Mouse (Mus musculus) natural killer cell, adult 2 months (primary cell): ENCODE results near the gene Rec8.

Experiments used
- DNase-seq, 2 experiments: peaks; one replicate each; pipeline ENCODE4 v3.0.0; 2022; ENCODE audit warnings: low spot score in 2 of 2

Gene Rec8

DNA sequence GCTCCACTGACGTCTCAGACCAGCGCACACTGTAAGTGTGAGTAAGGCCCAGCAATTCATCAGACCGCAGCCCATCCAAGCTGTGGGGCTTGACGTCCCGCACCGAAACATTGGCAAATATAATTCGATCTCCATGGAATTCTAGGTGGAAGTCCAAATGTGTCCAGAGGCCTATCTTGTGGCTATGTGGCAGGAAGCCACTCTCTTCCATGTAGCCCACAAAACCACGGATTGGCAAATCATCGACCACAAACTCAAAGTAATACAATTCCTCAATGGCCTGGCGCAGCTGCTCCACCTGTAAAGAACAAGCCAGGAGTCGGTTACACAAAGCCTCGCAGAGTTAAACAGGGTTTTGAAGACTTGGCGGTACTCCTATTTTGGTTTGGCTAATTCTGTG is 23.5 kb downstream of the Rec8 start:
- DNase-seq = no peak

DNA sequence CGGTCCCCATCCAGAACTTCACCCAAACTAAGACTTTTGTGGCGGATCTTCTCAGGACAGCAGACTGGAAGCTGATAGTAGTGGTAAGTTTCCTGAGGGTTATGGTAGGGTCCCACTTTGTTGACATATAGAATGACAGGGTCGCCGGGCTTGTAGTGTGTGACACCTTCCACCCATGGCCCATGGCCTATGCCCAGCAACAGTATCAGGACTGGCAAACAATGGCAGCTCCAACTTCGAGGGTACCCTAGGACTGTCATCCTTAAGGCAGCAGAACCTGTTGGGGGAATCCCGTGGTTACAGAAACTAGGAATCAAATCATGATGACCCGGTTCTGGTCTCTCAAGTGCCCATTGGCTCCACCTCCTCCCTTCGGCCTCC is 24.8 kb downstream of the Rec8 start:
- DNase-seq = no peak

GRCm38 (mm10) chr14:55643060-55643907 is 25.4 kb downstream of the Rec8 start, which contains the start of gene Tm9sf1:
TSS of gene Tm9sf1 (minus strand) at chr14:55643806.
- peak; percentile 80 to 82 for DNase-seq

DNA sequence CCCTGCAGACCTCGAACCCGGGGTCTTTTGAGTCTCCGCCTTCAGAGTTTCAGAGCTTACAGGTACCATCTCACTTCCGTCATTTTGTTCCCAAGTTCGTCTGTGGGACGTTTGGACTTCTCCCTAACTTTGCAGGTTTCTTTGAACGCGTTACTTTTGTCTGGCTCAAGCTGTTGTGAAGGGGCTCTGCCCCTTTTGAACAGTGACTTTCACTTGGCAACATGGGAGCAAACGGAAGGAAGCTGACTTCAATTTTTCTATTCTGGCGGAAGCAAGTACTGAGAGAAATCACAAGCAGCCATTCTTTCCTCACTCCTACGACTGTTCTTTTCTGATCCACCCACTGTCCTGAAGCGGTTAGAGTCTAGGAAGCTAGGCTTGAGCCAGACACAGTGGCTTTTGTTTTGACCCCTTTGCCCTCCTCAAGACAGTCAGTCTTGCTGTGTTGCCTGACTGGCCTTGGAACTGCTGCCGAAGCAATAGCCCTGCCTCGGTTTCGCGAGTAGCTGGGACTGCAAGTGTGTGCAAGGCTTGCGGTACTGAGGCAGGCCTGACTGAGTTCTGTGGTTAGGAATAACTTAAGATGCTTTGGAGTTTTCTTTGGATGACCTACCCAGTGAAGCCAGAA is 26.5 kb downstream of the Rec8 start:
- DNase-seq = no peak

DNA sequence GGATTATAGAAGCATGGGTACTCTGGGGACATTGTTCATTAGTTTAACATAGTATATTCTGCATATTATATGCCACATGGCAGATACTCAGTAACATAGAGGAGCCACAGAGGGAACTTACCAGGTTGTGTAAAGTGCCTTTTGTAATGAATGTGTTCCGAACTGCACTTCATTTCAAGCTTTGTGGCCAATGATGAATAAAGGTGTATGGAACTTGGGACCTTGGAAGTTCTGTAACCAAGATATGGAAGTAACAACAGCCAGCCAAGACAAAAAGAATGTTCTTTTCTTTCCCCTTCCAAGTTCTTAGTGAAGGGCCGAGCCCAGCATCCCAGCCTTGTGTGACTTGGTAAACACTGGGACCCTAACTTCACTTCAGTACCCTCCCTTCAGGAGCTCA is 32.0 kb downstream of the Rec8 start, which contains the start of gene Tssk4:
TSS of gene Tssk4 (plus strand) at position 301 of the 400 bp plus-strand sequence.
- DNase-seq = no peak

DNA sequence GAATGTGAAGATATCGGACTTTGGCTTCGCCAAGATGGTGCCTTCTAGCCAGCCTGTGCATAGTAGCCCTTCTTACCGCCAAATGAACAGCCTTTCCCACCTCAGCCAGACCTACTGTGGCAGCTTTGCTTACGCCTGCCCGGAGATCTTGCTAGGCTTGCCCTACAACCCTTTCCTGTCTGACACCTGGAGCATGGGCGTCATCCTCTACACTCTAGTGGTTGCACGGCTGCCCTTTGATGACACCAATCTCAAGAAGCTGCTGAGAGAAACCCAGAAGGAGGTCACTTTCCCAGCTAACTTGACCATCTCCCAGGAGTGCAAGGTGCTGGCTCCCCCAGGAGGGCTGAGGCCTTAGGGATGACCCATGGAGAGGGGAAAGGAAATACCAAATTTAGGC is 33.7 kb downstream of the Rec8 start:
- DNase-seq = no peak

- no peak for DNase-seq
These were observed 39.1 kb downstream of the Rec8 start for GRCm38 (mm10) chr14:55656935-55657334.

GRCm38 (mm10) chr14:55658011-55658410 is 40.2 kb downstream of the Rec8 start:
- no peak for DNase-seq

DNA sequence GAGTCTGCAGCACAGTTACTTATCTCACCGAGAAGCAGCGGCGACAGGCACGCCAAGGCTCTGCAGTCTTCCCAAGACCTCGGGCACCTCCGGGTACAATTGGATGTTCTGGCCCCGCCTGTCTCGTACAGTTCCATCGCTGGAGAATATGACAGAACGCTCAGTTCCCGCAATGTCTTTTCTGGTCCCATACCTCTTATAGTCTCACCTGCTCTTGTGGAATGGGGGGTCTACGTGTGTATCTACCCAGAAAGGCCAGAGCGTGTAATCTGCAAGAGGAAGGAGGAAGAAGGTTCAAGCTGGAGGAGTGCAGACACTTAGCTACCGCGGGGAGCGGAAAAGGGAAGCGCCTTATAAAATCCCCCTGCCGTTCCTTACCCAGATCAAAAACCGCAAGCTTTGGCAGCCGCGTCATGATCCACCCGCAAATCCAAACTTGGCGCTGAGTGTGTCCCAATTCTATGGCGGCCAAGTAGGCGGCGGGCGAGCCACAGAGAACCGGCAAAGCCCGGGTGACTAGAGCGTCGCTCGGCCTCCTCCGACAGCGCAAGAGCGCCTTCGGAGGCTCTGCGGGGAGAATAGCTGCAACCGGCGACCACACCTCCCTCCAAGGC is 42.2 kb downstream of the Rec8 start, which contains the start of gene Mdp1:
TSS of gene Mdp1 (minus strand) at position 549 of the 614 bp plus-strand sequence.
- DNase-seq = peak; percentile 64 to 76

DNA sequence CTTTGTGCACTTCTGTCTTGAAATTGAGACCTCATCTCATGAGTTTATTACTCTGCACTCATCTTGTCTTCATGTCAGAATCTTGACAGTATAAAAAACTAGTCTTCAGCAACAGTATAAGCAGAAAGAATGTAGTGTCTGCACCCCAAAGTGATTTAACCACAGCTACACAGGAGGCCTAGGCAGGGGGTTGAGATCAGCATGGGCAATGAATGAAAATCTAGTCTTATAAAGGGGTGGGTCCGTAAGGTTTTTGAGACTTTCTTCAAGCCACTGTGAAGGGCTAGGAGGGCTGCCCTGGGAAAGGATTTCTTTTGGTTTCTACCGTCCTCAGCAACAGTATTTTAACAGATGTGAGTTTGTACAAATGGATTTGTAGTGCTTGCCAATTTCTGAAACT is 42.8 kb downstream of the Rec8 start:
- DNase-seq = no peak

GRCm38 (mm10) chr14:55671486-55671832 is 53.6 kb downstream of the Rec8 start:
- DNase-seq = no peak

- peak; percentile 87 to 93 for DNase-seq
These were observed 54.2 kb downstream of the Rec8 start, which contains the start of the genes Gmpr2 and Nedd8 for GRCm38 (mm10) chr14:55671833-55672740. TSS of gene Gmpr2 (plus strand) at chr14:55671941. TSS of gene Nedd8 (minus strand) at chr14:55672124.

- DNase-seq = no peak
These were observed 54.9 kb downstream of the Rec8 start for GRCm38 (mm10) chr14:55672741-55673060.
